Mouse (Mus musculus): Measurements from ENCODE around the gene Tns1. TPM values are rescaled to one million over a fixed set of nuclear protein-coding genes. Genes with fewer than 3 reads are reported as not detected.

The Tns1 gene
- polyA plus RNA-seq, 2 experiments from 2014 or later, result 19.0 to 40.5 TPM

GRCm38 (mm10) chr1:74057501-74057900 is 66.7 kb downstream of the Tns1 start:
- ATAC-seq, result no peak

- ATAC-seq, result no peak
Measured at GRCm38 (mm10) chr1:74055552-74055951, 68.7 kb downstream of the Tns1 start.

- no peak for ATAC-seq
Measured at GRCm38 (mm10) chr1:74054471-74054870, 69.8 kb downstream of the Tns1 start.

GRCm38 (mm10) chr1:74054007-74054406 is 70.2 kb downstream of the Tns1 start:
- ATAC-seq, result no peak

DNA sequence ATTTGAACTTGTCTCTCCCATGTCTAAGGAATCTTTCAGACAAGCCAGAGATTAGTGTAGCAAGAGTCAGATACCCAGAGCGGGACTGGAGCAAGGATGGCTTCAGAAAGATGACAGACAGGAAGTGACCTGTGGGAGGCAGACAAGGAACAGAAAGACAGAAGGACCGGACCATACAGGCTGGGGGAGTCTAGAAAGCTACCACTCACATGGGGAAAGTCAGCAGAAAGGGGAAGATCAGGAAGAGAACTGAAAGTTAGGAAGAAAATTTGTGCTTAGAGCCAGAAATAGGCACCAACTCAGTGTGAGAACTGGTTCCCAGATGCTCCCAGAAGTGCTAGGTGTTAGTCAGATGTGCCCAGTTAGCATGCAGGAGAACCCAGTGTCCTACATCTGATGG is 71.2 kb downstream of the Tns1 start:
- no peak for ATAC-seq

DNA sequence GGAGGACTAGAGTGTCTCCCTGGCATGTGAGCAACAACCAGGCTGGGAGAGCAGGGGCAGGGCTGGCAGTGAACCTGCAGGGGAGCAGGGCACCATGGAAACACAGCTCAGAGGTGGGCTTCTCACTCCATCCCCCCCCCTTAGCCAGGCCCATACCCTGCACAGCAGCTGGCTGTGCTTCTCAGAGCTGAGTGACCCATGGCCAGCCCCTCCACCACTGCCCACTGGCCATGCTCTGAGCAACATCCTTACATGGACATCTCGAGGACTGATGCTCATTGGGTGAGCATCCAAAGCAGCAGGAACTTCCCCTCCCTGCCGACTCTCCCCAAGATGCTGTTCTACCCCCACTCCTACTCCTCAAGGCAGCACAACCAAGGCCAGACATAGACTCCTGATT is 72.9 kb downstream of the Tns1 start:
- no peak for ATAC-seq

DNA sequence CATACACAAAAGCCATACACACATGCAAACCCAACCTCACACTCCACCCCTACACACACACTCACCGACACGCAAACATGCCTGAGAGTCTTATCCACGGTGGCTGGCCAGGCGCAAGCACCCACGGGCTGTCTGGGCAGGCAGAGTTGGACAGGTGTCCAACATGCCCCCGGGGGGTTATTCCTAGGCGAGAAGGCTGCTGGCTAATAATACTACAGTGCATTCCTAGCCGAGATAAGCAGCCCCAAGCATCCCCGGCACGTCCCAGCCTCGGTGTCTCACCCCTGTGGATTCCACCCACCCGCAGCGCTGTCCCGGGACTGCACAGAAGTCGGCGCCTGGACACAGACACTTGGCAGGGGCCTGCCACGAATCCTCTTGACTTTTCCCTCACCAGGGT is 74.8 kb downstream of the Tns1 start:
- no peak for ATAC-seq

GRCm38 (mm10) chr1:74047722-74048121 is 76.5 kb downstream of the Tns1 start:
- ATAC-seq, result no peak

DNA sequence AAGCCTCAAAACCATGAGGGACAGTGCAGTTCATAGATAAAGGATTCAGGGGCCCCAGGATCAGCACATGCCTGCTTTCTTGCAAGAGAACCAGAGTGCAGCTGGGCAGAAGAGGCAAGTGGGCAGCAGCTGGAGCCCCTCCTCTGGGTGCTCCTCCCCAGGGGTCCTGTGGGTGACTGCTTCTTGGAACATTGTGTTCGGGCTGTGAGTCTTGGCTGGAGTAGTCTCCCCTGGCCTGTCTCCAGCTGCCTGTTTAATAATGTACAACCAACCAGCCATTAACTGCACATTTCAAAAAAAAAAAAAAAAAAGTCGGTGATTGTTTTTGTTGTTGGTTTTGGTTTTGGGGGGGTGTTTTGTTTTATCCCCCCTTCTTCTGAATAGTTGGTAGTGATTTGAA is 76.9 kb downstream of the Tns1 start:
- no peak for ATAC-seq

DNA sequence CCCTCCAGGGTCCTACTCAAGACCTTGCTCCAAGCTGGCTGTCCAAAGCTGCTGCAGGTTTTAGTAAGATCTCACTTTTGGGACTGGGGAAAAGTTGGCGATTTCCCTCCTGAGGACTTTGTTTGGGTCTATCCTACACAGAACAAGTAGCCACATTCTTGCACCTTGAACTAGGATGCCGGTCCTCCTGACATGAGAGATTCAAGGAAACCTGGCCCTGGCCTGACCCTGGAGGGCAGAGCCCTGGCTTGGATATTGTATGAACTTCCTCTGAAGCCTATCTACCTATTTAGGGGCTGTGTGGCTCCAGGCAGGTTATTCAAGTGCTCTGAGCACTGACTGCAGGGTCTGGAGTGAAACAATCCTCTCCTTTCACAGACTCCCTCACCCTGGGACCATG is 79.2 kb downstream of the Tns1 start:
- ATAC-seq, result no peak

DNA sequence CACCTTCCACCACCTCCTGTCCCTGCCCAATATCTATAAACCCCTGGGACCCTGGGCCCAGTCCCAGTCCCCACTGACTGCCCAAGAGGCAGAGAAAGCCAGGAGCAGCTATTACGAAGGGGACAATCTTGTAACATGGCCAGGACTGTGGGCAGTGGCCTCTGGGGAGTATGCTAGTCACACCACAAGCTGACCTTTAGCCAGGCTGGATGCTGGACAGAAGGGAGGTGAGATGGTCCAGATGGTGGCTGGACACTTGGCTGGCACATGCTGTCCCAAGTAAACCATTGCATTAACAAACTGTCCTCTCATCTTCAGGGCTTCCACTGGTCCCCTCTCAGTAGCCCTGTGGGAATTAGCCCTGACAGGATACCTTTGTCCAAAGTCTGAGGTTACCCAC is 79.8 kb downstream of the Tns1 start:
- no peak for ATAC-seq

DNA sequence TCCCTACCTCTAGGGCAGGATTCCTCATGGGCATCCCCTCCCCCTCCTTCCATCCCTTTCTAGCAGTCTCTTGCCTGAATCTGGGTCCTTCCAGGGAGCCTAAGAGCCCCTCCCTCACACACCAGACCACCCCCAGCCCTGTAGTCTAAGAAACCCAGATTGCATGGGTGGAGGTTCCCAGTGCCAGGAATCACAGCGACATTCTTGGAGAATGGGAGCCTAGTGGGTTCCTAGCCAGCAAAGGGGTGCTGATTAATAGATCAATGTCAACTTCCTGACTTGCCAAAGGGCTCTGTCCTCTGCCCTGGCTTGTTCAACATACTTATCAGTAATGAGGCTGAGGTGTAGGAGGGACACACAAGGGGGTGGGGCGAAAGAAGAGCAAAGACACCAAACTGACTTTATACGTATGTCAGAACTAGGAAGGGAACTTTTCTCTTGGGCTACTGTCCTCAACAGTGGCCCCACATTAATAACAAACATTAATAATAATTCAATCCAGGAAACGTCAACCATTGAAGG is 80.6 kb downstream of the Tns1 start:
- ATAC-seq, result no peak

- no peak for ATAC-seq
Measured at GRCm38 (mm10) chr1:74042711-74043467, 81.4 kb downstream of the Tns1 start.

GRCm38 (mm10) chr1:74041692-74042091 is 82.6 kb downstream of the Tns1 start:
- ATAC-seq, result no peak

DNA sequence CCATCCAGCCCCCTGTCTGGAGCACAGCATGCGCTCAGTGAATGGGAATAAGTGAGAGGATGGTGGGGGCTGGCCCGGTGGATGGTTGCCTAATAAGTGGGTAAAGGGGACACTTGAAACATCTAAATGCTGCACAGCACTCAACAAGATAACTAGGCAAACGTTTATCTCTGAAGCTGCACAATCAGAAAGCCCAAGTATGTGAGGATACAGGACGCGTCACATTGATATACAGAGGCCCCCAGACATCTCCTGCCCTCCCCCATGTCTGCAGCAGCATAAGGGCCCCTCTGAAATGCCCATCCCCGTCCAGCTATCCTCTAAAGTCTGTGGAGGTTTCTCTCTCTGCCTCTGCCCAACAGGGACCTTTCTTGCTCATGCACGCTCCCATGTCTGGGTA is 83.1 kb downstream of the Tns1 start:
- no peak for ATAC-seq

DNA sequence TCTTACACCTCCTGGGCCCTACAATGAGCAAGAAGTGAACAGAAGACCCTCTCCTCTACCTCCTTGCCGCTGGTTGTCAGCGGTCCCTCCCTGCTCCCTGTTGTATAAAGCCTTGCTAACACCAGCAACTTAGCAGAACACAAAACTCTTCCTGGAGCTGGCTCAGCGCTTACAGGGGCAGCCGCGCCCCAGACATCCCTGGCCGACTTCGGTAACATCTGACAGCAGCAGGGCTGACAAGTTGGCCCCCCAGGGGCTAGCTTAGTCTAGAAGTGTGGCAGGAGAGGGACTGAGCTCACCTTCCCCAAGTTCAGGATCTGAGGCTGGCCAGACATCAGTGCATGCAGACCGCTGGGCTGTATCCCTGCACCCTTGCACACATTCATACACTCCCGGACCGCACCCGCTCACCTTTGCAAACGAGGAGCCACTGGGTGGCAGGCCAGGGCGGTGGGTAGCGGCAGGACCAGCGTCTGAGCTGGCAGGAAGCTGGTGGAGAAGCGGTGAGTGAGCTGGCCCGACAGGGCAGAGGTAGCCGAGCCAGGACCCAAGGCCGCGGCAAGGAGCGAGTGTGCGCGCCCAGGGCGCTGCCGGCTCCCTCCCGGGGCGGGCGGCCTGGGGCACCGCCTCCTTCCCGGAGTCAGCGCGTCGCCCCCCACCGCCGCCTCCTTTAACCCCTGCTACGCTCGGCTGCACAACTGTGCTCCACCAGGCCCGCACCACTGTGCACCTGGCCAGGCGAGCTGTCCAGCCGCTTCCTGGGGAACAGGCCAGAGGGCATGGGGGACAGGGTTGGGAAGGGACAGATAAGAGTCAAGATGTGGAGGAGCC is 87.5 kb downstream of the Tns1 start:
- no peak for ATAC-seq

DNA sequence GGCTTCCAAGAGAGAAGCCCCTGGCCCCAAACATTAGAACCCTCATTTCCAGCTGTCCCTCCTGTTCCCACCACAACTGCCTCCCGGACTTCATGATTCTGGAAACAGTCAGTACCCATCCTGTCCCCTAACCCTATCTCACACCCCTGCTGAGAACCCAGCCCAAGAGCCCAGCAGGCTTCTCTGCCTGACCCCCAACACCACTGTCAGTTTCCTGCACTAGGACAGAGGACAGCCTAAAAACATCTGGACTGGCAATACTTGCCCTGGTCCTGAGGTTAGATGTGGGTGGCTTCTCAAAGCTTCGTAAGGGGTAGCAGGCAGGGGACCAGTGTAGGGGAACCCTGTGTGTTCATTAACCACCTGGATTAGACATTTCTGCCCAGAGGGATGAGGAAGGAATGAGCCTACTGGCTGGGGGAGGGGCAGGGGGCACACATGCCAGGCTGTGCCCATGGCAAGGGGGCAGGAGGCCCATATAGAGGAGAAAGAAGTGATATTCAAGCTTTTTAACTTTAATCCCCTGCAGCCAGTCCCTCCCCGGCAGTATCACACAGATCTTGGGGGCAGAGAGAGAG is 88.2 kb downstream of the Tns1 start:
- ATAC-seq, result no peak

DNA sequence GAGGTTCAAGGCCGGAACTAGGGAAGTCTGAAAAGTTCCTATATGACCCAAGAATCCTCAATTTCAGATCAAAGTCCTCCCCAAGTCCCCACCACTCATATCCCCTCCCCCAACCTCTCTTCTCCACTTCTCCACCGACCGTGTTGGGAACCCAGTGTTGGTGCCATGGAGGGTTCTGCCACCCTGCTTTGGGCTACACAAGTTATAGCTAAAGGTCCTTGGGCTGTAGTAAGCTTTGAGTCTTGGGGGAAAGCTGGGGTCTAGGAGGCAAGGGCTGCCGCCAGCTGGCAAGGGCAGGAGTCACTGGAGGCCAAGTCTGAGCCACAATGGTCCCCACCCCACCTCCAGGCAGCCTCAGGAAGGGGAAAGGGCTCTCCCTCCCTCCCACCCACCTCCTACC is 88.8 kb downstream of the Tns1 start:
- ATAC-seq, result no peak

DNA sequence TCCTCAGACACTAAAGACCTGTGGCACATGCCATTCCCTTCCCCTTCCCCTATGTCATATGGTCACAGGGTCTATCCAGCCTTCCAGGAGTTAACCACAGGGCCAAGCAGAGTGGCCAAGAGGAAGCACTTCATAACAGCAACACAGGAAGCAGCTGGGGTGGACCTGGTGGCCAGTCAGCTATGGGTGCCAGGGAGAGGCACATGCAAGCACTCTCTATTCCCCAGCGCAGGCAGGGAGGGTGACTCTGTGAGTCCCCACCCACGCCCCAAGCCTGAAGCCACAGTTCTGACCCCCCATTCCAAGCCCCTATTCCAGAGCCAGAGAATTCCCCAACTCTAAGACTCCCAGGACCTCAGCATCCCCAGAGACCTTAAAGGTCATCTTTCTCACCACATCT is 89.5 kb downstream of the Tns1 start:
- no peak for ATAC-seq

DNA sequence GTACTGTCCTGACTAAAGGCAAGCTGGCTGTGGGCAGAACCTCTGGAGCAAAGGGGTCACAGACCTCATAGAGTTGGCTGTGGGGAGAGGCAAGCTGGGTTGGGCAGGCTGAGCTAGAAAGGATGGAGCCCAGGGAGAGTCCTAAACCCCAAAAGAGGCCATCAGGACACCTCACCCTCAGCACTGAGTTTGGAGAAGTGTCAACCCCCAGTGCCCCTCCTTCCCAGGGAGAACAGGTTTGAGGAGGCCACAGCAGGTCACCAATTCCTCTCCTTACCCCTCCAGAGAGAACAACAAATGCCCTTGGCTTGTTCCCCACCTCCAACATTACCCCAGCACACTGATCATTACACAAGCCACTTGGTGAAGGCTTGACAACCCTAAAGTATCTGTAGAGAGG is 90.0 kb downstream of the Tns1 start:
- no peak for ATAC-seq

DNA sequence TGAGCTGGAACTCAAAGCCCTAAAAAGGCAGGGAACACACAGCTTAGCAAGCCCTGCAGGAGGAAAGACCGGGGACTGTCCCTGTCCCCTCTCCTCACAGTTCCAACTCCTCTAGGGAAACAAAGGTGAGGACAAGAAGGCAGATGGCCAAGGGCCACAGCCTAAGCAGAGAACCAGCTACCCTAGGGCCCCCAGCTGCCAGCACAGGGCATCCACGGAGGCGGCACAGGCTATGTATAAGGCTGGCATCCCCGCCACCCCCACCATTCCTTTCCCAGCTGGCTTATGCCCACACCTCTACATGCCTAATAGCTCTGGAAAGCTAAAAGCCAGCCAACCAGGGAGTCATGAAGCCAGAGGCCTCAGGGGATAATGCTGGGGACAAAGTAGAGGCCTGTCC is 90.8 kb downstream of the Tns1 start:
- ATAC-seq, result no peak

DNA sequence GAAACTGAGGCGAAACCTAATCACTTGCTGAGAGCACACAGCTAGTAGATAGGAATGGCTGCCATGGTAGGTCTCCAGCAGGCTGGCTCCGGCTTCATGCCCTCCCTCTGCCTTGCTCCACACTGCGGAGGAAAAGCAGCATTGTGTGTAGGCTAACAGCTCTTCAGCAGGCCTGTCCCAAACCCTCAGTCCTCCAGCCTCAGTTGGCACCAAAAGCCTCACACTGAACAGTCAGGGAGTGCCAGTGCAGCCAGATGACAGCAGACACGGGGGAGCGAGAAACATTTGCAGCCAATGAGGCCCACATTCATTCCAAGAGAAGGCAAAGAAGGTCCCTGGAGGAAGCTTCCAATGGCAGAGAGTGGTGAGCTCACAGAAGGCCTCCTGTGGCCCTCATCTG is 91.3 kb downstream of the Tns1 start:
- ATAC-seq, result no peak

- no peak for ATAC-seq
Measured at GRCm38 (mm10) chr1:74031771-74032609, 92.3 kb downstream of the Tns1 start.
